Mouse (Mus musculus) cerebellum, adult 2 months (tissue): ENCODE measurements around the gene Fgd2.

Experiments
- CTCF ChIP-seq: fragments of 200-500 bp; IDR thresholded peaks from 2 replicates; pipeline ENCODE4 v1.5.1; 2011; ENCODE audit warnings: low read depth, mild to moderate bottlenecking, control low read depth, low read length, moderate library complexity, borderline replicate concordance; ENCODE audit not compliant: insufficient read depth
- POLR2A ChIP-seq: fragments of 200-500 bp; IDR thresholded peaks from 2 replicates; pipeline ENCODE4 v1.6.1; 2011; ENCODE audit warnings: low read length, control low read depth, borderline replicate concordance; ENCODE audit not compliant: insufficient read depth

- TF ChIP-seq CTCF (no peak), POLR2A (no peak)
Measured at GRCm38 (mm10) chr17:29375871-29376270, 15.2 kb downstream of the Fgd2 start.
